Mouse (Mus musculus) kidney, postnatal 25 days (tissue): ENCODE measurements around the gene Nisch.
A peak's percentile ranks its signal among the peaks of the same experiment; 100 is the strongest.

ENCODE experiments used
- DNase-seq, 2 experiments: peaks; one replicate each; pipeline ENCODE4 v3.0.0; 2021; ENCODE audit warnings: mixed read lengths in 2 of 2

The Nisch gene

GRCm38 (mm10) chr14:31129326-31130235 is 87.2 kb downstream of the Nisch start:
- DNase-seq: no peak

GRCm38 (mm10) chr14:31128826-31129219 is 87.9 kb downstream of the Nisch start, which contains the start of gene Smim4:
Smim4 (minus strand) TSS chr14:31128956.
- DNase-seq: peak; percentile 100

GRCm38 (mm10) chr14:31128101-31128825 is 88.5 kb downstream of the Nisch start:
- peak; percentile 72 to 86 for DNase-seq

GRCm38 (mm10) chr14:31126826-31127225 is 89.9 kb downstream of the Nisch start:
- no peak for DNase-seq

GRCm38 (mm10) chr14:31125106-31126075 is 91.4 kb downstream of the Nisch start:
- no peak for DNase-seq
